Mouse (Mus musculus): Measurements from ENCODE around the gene Gtf3c6. TPM values are rescaled to one million over a fixed set of nuclear protein-coding genes. Genes with fewer than 3 reads are reported as not detected.

Gtf3c6 gene
- polyA plus RNA-seq, 1 experiment from 2014 or later: 84.6 TPM

DNA sequence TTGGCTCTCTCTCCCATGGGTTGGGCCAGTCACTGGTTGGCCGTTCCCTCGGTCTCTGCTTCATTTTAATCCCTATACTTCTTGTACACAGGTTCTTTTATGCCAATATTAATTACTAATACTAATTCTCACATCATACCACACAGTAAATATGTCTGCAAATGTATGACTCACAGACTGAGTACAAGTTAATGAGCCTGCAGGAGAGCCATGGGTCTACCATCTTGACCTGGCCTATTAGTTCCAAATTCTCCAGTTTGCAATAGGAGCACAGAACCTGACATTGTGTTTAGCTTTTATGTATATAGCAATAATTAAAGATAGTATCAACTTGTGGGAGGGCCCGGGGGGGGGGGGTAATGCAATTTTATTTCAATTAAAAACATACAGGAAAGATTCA lies 27.1 kb upstream of the Gtf3c6 start:
- Histone ChIP-seq H3K4me3 (ENCODE audit: low read depth, low read length) (no peak overlapping the region), H3K36me3 (ENCODE audit: control insufficient read depth, insufficient read depth, low read length) (no peaks in the 10 kb centered on the region; the same call in 1 of the 2 replicates), H3K27me3 (ENCODE audit: control insufficient read depth, insufficient read depth, low read length) (no peaks in the 10 kb centered on the region), H3K27ac (ENCODE audit: low read depth, low read length) (no peak overlapping the region), H3K9me3 (ENCODE audit: control insufficient read depth, low read length) (no peaks in the 10 kb centered on the region), H3K9ac (replicated peaks; ENCODE audit: low read depth, low read length) (no peak overlapping the region), H3K4me1 (ENCODE audit: control insufficient read depth, insufficient read depth, low read length) (no peaks in the 10 kb centered on the region), H3K4me2 (ENCODE audit: low read depth, low read length) (no peak overlapping the region)
- 95% methylated on average over 3 of the region's 3 CpGs for WGBS
- ATAC-seq (ENCODE audit: low read depth): no peak

DNA sequence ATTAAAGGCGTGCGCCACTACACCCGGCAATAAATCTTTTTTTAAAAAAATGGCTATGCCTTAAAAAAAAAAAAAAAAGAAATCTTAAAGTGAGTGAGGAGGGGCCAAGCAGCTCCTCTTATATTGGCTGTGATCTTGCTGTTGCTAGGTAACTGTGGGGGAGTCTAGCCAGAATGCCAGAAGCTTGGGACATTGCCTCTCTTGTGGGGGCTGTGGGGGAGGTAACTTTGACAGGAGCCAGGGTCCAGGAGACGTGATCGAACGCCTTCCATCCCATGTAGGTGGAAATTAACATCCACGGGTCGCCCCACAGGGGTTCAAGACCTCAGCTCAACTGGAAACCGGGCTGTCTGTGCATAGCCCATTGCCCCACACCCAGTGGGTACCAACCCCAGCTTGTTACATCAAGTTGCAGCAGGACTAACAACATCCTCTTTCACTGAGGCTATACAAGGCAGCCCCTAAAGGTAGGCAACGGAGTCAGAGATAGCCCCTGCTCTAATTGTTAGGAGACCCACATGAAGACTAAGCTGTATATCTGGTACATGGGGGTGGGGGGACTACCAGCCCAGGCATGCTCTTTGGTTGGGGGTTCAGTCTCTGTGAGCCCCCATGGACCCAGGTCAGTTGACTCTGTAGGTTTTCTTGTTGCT lies 26.4 kb upstream of the Gtf3c6 start:
- no peaks in the 10 kb centered on the region for H3K27me3 ChIP-seq (ENCODE audit: control insufficient read depth, insufficient read depth, low read length)
- H3K36me3 ChIP-seq (ENCODE audit: control insufficient read depth, insufficient read depth, low read length): no peaks in the 10 kb centered on the region; the same call in 1 of the 2 replicates
- no peak overlapping the region for H3K27ac ChIP-seq (ENCODE audit: low read depth, low read length)
- no peak overlapping the region for H3K9ac ChIP-seq (replicated peaks; ENCODE audit: low read depth, low read length)
- H3K4me1 ChIP-seq (ENCODE audit: control insufficient read depth, insufficient read depth, low read length): no peaks in the 10 kb centered on the region
- 73% methylated on average over 10 of the region's 10 CpGs for WGBS
- H3K4me3 ChIP-seq (ENCODE audit: low read depth, low read length): no peak overlapping the region
- peak; percentile 46; the same call in 1 of the 2 replicates for ATAC-seq (ENCODE audit: low read depth)
- no peaks in the 10 kb centered on the region for H3K9me3 ChIP-seq (ENCODE audit: control insufficient read depth, low read length)
- no peak overlapping the region for H3K4me2 ChIP-seq (ENCODE audit: low read depth, low read length)

DNA sequence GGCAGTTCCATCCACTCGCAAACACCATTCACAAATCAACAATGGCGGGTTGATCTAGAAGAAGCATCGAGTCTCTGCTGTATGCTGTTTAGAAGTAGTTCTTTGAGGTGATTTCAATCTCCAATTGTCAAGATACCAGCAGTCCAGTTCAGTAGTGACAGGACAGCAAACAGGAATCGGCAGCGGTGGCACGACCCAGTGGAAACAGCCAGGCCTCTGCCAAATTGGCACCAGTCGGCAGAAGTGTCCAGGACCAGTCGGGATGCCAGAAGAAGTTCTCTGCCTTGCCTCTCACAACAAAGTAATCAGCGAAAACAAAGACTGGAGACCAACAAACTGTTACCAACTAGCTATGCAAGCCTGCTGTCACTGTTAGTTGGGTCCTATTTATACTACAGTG lies 25.7 kb upstream of the Gtf3c6 start:
- WGBS: 93% methylated on average over 9 of the region's 9 CpGs
- Histone ChIP-seq H3K4me1 (ENCODE audit: control insufficient read depth, insufficient read depth, low read length) (no peaks in the 10 kb centered on the region), H3K36me3 (ENCODE audit: control insufficient read depth, insufficient read depth, low read length) (no peaks in the 10 kb centered on the region; the same call in 1 of the 2 replicates), H3K9me3 (ENCODE audit: control insufficient read depth, low read length) (no peaks in the 10 kb centered on the region), H3K4me3 (ENCODE audit: low read depth, low read length) (no peak overlapping the region), H3K27me3 (ENCODE audit: control insufficient read depth, insufficient read depth, low read length) (no peaks in the 10 kb centered on the region), H3K27ac (ENCODE audit: low read depth, low read length) (no peak overlapping the region), H3K4me2 (ENCODE audit: low read depth, low read length) (no peak overlapping the region), H3K9ac (replicated peaks; ENCODE audit: low read depth, low read length) (no peak overlapping the region)
- ATAC-seq (ENCODE audit: low read depth): no peak

DNA sequence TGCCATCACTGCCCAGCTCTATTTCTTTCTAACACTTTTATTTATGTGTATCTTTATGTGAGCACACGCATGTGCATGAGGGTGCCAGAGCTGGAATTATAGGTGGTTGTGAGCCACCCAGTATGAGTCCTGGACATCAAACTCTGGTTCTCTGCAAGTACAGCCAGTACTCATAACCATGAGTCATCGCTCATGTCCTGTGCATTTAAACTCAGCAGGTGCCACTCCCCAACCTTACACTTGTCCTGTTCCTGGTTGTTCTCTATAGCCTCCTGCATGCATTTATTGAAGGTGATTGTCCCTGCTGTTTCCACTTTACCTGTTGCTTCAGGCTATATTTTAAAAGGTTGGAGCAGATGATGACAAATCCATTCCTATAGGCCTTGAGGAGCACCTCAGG lies 23.7 kb upstream of the Gtf3c6 start:
- no peak overlapping the region for H3K9ac ChIP-seq (replicated peaks; ENCODE audit: low read depth, low read length)
- H3K4me3 ChIP-seq (ENCODE audit: low read depth, low read length): no peak overlapping the region
- 97% methylated on average over 2 of the region's 2 CpGs for WGBS
- H3K27ac ChIP-seq (ENCODE audit: low read depth, low read length): no peak overlapping the region
- H3K36me3 ChIP-seq (ENCODE audit: control insufficient read depth, insufficient read depth, low read length): no peaks in the 10 kb centered on the region; the same call in 1 of the 2 replicates
- H3K9me3 ChIP-seq (ENCODE audit: control insufficient read depth, low read length): no peaks in the 10 kb centered on the region
- H3K27me3 ChIP-seq (ENCODE audit: control insufficient read depth, insufficient read depth, low read length): no peaks in the 10 kb centered on the region
- H3K4me1 ChIP-seq (ENCODE audit: control insufficient read depth, insufficient read depth, low read length): no peaks in the 10 kb centered on the region
- no peak for ATAC-seq (ENCODE audit: low read depth)
- no peak overlapping the region for H3K4me2 ChIP-seq (ENCODE audit: low read depth, low read length)

DNA sequence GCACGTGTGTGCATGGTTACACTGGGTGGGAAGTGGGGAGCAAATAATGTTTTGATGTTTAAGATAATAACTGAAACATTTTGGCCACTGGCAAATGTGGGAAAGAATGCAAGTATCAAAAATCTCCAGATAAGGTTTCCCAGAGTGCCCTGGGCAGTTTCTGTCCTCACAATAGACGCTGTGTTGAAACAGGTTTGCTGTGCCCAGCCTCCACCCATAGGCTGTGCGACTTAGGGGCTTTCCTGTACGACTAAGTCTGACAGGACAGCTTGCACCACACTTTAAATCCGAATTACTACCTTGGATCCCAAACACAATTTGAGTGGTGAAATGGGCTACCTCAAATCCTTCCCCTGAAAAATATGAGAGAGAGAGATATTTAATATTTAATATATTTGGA lies 20.4 kb upstream of the Gtf3c6 start:
- no peaks in the 10 kb centered on the region for H3K36me3 ChIP-seq (ENCODE audit: control insufficient read depth, insufficient read depth, low read length)
- no peak overlapping the region for H3K4me2 ChIP-seq (ENCODE audit: low read depth, low read length)
- H3K27ac ChIP-seq (ENCODE audit: low read depth, low read length): no peak overlapping the region
- WGBS: 72% methylated on average over 5 of the region's 5 CpGs
- no peak overlapping the region for H3K9ac ChIP-seq (replicated peaks; ENCODE audit: low read depth, low read length)
- H3K4me3 ChIP-seq (ENCODE audit: low read depth, low read length): no peak overlapping the region
- no peak for ATAC-seq (ENCODE audit: low read depth)
- no peaks in the 10 kb centered on the region for H3K9me3 ChIP-seq (ENCODE audit: control insufficient read depth, low read length)
- no peaks in the 10 kb centered on the region for H3K27me3 ChIP-seq (ENCODE audit: control insufficient read depth, insufficient read depth, low read length)
- no peaks in the 10 kb centered on the region for H3K4me1 ChIP-seq (ENCODE audit: control insufficient read depth, insufficient read depth, low read length)

DNA sequence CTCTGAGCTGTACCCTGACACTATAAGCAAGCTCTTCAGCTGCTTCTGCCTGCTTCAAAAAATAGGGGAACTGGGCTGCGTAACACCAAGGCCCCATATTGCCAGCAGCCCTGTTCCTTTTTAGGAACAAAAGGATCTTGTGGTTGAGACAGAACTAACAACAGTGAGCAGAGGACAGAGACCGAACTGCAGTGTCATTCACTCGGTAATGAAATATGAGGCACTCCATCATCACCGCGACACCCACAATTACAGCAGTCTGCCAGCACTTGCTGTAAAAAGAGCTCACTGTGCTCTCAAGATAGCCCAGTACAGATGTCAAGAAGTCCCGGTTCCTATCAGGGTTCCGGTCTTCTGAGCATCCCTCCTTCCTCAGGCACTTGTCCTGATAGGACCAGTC lies 18.1 kb upstream of the Gtf3c6 start:
- Histone ChIP-seq H3K4me3 (ENCODE audit: low read depth, low read length) (no peak overlapping the region), H3K9me3 (ENCODE audit: control insufficient read depth, low read length) (no peaks in the 10 kb centered on the region), H3K4me1 (ENCODE audit: control insufficient read depth, insufficient read depth, low read length) (no peaks in the 10 kb centered on the region), H3K36me3 (ENCODE audit: control insufficient read depth, insufficient read depth, low read length) (no peaks in the 10 kb centered on the region), H3K4me2 (ENCODE audit: low read depth, low read length) (no peak overlapping the region), H3K27ac (ENCODE audit: low read depth, low read length) (no peak overlapping the region), H3K27me3 (ENCODE audit: control insufficient read depth, insufficient read depth, low read length) (no peaks in the 10 kb centered on the region), H3K9ac (replicated peaks; ENCODE audit: low read depth, low read length) (no peak overlapping the region)
- no peak for ATAC-seq (ENCODE audit: low read depth)
- 73% methylated on average over 7 of the region's 7 CpGs for WGBS

DNA sequence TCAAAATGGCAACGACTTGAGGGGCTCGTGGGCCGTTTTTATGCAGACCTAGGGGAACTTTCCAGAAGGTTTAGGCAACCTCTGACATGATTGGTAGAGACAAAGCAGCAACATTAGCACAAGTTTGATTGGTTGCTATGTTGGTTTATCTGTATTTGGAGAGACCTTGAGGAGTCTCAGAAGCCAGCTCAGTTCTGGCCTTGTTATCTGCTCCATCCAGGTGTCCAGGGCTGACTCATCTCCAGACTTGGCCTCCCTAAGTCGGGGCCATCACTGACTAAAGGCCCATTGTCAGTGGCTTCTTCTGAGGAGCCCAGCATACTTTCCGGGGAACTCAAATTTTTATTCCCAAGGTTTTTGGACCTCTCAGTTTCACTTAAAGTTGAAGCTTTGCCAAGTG lies 16.0 kb upstream of the Gtf3c6 start:
- no peak overlapping the region for H3K27ac ChIP-seq (ENCODE audit: low read depth, low read length)

DNA sequence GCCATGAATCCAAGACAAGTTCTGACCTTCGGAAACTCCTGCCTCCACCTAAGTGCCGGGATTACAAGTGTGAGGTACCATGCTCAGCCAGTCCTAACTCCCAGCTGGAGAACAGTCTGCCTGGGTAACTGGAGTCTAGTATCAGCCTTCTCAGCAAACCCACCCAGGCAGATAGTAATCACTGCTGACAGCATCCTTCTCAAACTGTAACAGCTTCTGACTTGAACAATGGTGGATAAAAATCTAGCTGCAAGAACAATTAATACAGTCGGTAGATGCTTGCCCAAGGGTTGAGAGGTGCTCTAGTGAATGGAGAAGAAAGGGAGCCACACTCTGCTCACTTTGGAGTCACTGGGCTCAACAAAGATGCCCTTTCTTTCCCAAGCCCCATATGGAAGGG lies 13.3 kb upstream of the Gtf3c6 start:
- Histone ChIP-seq H3K27ac (ENCODE audit: low read depth, low read length) (no peak overlapping the region), H3K36me3 (ENCODE audit: control insufficient read depth, insufficient read depth, low read length) (no peaks in the 10 kb centered on the region), H3K27me3 (ENCODE audit: control insufficient read depth, insufficient read depth, low read length) (no peaks in the 10 kb centered on the region), H3K4me2 (ENCODE audit: low read depth, low read length) (no peak overlapping the region), H3K9ac (replicated peaks; ENCODE audit: low read depth, low read length) (no peak overlapping the region), H3K9me3 (ENCODE audit: control insufficient read depth, low read length) (no peaks in the 10 kb centered on the region), H3K4me3 (ENCODE audit: low read depth, low read length) (no peak overlapping the region), H3K4me1 (ENCODE audit: control insufficient read depth, insufficient read depth, low read length) (no peaks in the 10 kb centered on the region)
- 85% methylated on average over 3 of the region's 3 CpGs for WGBS
- ATAC-seq (ENCODE audit: low read depth): no peak

More for the DNA sequence above, 16.0 kb upstream of the Gtf3c6 start:
- Histone ChIP-seq H3K9me3 (ENCODE audit: control insufficient read depth, low read length) (no peaks in the 10 kb centered on the region), H3K4me1 (ENCODE audit: control insufficient read depth, insufficient read depth, low read length) (no peaks in the 10 kb centered on the region), H3K4me3 (ENCODE audit: low read depth, low read length) (no peak overlapping the region), H3K4me2 (ENCODE audit: low read depth, low read length) (no peak overlapping the region), H3K27me3 (ENCODE audit: control insufficient read depth, insufficient read depth, low read length) (no peaks in the 10 kb centered on the region), H3K9ac (replicated peaks; ENCODE audit: low read depth, low read length) (no peak overlapping the region), H3K36me3 (ENCODE audit: control insufficient read depth, insufficient read depth, low read length) (no peaks in the 10 kb centered on the region)
- ATAC-seq (ENCODE audit: low read depth): no peak
- 82% methylated on average over 5 of the region's 5 CpGs for WGBS

DNA sequence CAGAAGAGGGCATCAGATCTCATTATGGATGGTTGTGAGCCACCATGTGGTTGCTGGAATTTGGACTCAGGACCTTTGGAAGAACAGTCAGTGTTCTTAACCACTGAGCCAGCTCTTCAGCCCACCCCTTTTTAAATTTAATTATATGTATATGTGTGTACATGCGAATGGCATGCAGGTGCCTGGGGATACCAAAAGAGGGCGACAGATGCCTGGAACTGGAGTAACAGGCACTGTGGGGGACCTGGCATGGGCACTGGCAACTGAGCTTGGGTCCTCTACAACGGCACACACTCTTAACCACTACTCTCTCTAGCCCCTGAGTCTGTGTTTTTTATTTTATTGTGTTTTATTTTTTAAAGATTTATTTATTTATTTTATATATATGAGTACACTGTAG lies 7.0 kb upstream of the Gtf3c6 start:
- H3K4me2 ChIP-seq (ENCODE audit: low read depth, low read length): no peak overlapping the region
- 79% methylated on average over 3 of the region's 3 CpGs for WGBS
- H3K27me3 ChIP-seq (ENCODE audit: control insufficient read depth, insufficient read depth, low read length): no peaks in the 10 kb centered on the region
- no peak overlapping the region for H3K9ac ChIP-seq (replicated peaks; ENCODE audit: low read depth, low read length)
- no peaks in the 10 kb centered on the region for H3K36me3 ChIP-seq (ENCODE audit: control insufficient read depth, insufficient read depth, low read length)
- no peaks in the 10 kb centered on the region for H3K9me3 ChIP-seq (ENCODE audit: control insufficient read depth, low read length)
- H3K4me3 ChIP-seq (ENCODE audit: low read depth, low read length): no peak overlapping the region
- no peaks in the 10 kb centered on the region for H3K4me1 ChIP-seq (ENCODE audit: control insufficient read depth, insufficient read depth, low read length)
- no peak for ATAC-seq (ENCODE audit: low read depth)
- no peak overlapping the region for H3K27ac ChIP-seq (ENCODE audit: low read depth, low read length)
